Mouse (Mus musculus): ENCODE data around the gene Scrn2. TPM values are rescaled to one million over a fixed set of nuclear protein-coding genes. Genes with fewer than 3 reads are reported as not detected.

Scrn2 gene
- polyA plus RNA-seq, 1 experiment from 2014 or later: 41.6 TPM

GRCm38 (mm10) chr11:96986463-96986862 lies 43.3 kb upstream of the Scrn2 start:
- H3K4me1 ChIP-seq (replicated peaks; ENCODE audit: insufficient read depth, low read length): peaks cover 19% of the 10 kb centered on the region
- no peak for TF ChIP-seq CTCF (IDR thresholded peaks at IDR 0.05; ENCODE audit: low read depth)
- DNase-seq (ENCODE audit: low spot score) (no peak), ATAC-seq (replicated peaks; ENCODE audit: low FRiP score, low read depth) (no peak)
- H3K27ac ChIP-seq: no peak overlapping the region
- no peaks in the 10 kb centered on the region for H3K27me3 ChIP-seq (ENCODE audit: insufficient read depth, low read length)
- no peaks in the 10 kb centered on the region for H3K36me3 ChIP-seq (ENCODE audit: insufficient read depth, low read length)
- no peak overlapping the region for H3K9ac ChIP-seq (ENCODE audit: low read depth, low read length)
- no peak overlapping the region for H3K4me2 ChIP-seq (ENCODE audit: low read length)
- no peaks in the 10 kb centered on the region for H3K9me3 ChIP-seq (replicated peaks; ENCODE audit: low read length)
- 14% methylated on average over 3 of the region's 3 CpGs for WGBS
- no peak overlapping the region for H3K4me3 ChIP-seq (replicated peaks; ENCODE audit: low read depth, low read length)

DNA sequence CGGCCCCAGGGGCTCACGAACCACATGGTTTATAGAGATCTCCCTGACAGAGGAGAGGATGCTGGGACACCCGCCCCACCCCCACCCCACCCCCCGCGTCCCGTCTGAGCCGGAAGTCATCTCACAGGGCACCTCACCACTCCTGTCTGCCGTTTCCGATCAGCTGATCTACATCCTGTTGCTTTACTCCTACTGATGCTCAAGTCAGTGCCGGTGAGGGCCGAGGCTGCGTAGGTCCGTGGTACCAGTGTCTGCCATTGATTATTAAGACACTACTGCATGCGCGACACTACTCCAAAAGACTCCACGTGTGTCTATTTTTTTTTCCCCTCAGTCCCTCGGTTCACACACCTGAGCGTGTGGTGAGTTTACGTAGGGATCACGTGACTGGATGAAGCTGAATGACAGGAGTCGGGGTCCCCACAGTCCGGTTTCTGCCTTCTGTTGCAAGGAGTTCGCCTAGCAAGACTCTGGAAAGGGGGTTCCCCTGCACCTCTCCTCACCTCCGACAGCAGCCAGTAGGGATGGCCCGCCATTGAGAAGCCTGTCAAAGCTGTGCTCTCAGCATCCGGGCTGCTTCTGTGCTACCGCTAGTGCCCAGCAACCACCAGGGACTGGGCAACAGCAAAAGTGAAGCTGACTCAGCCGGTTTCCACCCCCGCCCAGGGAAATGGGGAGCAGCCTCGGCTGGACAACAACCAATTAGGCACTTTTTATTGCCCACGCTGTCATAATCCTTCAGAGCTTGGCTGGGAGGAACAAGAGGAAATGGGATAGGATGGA lies 41.7 kb upstream of the Scrn2 start:
- Histone ChIP-seq H3K4me2 (ENCODE audit: low read length) (peak overlapping the region; percentile 45), H3K4me3 (replicated peaks; ENCODE audit: low read depth, low read length) (0 out of 2 replicates have a peak overlapping the region, but pooled peaks have one; percentile 11), H3K27ac (no peak overlapping the region), H3K4me1 (replicated peaks; ENCODE audit: insufficient read depth, low read length) (peaks cover 21% of the 10 kb centered on the region), H3K9me3 (replicated peaks; ENCODE audit: low read length) (no peaks in the 10 kb centered on the region), H3K36me3 (ENCODE audit: insufficient read depth, low read length) (no peaks in the 10 kb centered on the region), H3K9ac (ENCODE audit: low read depth, low read length) (no peak overlapping the region), H3K27me3 (ENCODE audit: insufficient read depth, low read length) (no peaks in the 10 kb centered on the region)
- DNase-seq (ENCODE audit: low spot score) (peak; percentile 53), ATAC-seq (replicated peaks; ENCODE audit: low FRiP score, low read depth) (no peak; the same call in 1 of the 2 replicates)
- no peak for TF ChIP-seq CTCF (IDR thresholded peaks at IDR 0.05; ENCODE audit: low read depth)
- 6% methylated on average over 31 of the region's 31 CpGs for WGBS

DNA sequence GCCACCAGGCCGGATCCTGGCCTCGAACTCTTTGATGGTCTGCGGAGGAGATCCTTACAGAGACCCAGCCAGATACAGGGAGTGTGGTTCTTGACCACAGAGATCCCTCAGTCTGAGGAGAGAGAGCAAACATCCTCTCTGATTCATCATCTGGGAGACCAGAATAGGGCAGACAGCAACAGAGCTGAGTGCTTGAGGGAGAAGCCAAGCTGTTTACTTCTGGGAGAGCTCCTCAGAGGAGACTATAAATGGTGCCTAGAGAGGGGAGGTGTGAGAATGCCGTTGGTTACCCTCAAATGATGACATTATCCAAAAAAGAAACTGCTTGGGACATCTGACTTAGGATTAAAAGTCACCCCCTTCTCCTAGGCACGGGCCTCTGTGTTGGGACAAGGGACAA lies 38.2 kb upstream of the Scrn2 start:
- no peak overlapping the region for H3K27ac ChIP-seq
- H3K4me1 ChIP-seq (replicated peaks; ENCODE audit: insufficient read depth, low read length): peaks cover 22% of the 10 kb centered on the region
- H3K4me2 ChIP-seq (ENCODE audit: low read length): no peak overlapping the region
- TF ChIP-seq CTCF (IDR thresholded peaks at IDR 0.05; ENCODE audit: low read depth): no peak
- H3K36me3 ChIP-seq (ENCODE audit: insufficient read depth, low read length): no peaks in the 10 kb centered on the region
- ATAC-seq (replicated peaks; ENCODE audit: low FRiP score, low read depth): no peak
- no peak overlapping the region for H3K9ac ChIP-seq (ENCODE audit: low read depth, low read length)
- H3K27me3 ChIP-seq (ENCODE audit: insufficient read depth, low read length): no peaks in the 10 kb centered on the region
- H3K4me3 ChIP-seq (replicated peaks; ENCODE audit: low read depth, low read length): no peak overlapping the region
- WGBS: 80% methylated on average over 5 of the region's 5 CpGs
- H3K9me3 ChIP-seq (replicated peaks; ENCODE audit: low read length): no peaks in the 10 kb centered on the region
- DNase-seq (ENCODE audit: low spot score): no peak

DNA sequence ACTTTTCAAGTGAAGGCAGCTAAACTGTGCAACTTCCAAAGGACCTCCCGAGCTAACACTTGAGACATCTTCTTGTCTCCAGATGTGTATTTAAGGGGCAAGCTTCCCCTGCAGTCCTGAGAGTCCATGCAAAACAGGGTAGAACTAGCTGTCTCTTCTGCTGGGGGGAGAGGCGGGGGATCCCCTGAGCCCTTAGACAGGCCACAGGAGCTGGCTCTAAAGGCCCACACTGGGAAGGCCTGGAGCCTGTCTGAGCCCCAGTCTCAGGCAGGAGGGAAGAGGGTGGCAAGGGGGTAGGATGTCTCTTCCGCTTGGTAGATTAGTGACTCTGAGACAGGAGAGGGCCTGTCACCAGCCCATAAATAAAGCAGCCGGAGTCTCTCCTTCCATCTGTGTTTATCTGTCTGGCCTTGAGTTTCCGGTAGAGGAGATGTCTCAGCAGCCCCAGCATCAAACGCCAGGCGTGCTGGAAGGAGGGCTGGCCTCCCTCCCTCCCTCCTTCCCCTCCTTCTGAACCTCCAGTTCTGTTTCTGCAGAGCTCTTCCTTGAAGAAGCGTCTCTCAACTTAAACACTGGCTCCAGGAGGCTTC lies 36.9 kb upstream of the Scrn2 start:
- Histone ChIP-seq H3K4me2 (ENCODE audit: low read length) (no peak overlapping the region), H3K9ac (ENCODE audit: low read depth, low read length) (no peak overlapping the region), H3K4me3 (replicated peaks; ENCODE audit: low read depth, low read length) (no peak overlapping the region), H3K27me3 (ENCODE audit: insufficient read depth, low read length) (no peaks in the 10 kb centered on the region; the same call in 1 of the 2 replicates), H3K27ac (no peak overlapping the region; the same call in 1 of the 2 replicates), H3K4me1 (replicated peaks; ENCODE audit: insufficient read depth, low read length) (peaks cover 21% of the 10 kb centered on the region), H3K36me3 (ENCODE audit: insufficient read depth, low read length) (no peaks in the 10 kb centered on the region), H3K9me3 (replicated peaks; ENCODE audit: low read length) (no peaks in the 10 kb centered on the region)
- no peak for TF ChIP-seq CTCF (IDR thresholded peaks at IDR 0.05; ENCODE audit: low read depth)
- ATAC-seq (replicated peaks; ENCODE audit: low FRiP score, low read depth) (no peak; the same call in 1 of the 2 replicates), DNase-seq (ENCODE audit: low spot score) (peak; percentile 83)
- 24% methylated on average over 8 of the region's 8 CpGs for WGBS

DNA sequence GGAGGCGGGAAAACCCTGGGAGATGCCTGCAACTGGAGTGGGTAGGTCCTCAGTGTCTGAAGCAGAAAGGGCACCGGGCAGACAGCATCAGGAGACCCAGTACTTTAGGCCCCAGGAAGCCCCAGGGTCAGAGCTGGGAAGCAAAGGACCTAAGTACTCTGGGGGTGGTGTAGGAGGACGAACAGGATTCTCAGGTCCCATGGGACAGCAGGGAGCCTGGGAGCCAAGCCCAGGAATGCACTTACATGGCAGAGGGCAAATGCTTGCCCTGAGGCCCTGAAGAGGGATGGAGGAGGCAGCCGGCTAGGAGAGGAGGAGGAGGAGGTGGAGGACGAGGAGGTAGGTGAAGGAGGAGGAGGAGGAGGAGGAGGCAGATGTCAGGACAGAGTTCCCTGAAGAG lies 34.7 kb upstream of the Scrn2 start:
- ATAC-seq (replicated peaks; ENCODE audit: low FRiP score, low read depth) (no peak; the same call in 1 of the 2 replicates), DNase-seq (ENCODE audit: low spot score) (no peak)
- Histone ChIP-seq H3K27ac (no peak overlapping the region), H3K27me3 (ENCODE audit: insufficient read depth, low read length) (no peaks in the 10 kb centered on the region; the same call in 1 of the 2 replicates), H3K4me3 (replicated peaks; ENCODE audit: low read depth, low read length) (no peak overlapping the region), H3K4me2 (ENCODE audit: low read length) (no peak overlapping the region), H3K9me3 (replicated peaks; ENCODE audit: low read length) (no peaks in the 10 kb centered on the region), H3K36me3 (ENCODE audit: insufficient read depth, low read length) (no peaks in the 10 kb centered on the region), H3K9ac (ENCODE audit: low read depth, low read length) (no peak overlapping the region), H3K4me1 (replicated peaks; ENCODE audit: insufficient read depth, low read length) (peaks cover 17% of the 10 kb centered on the region)
- WGBS: 25% methylated on average over 5 of the region's 5 CpGs
- no peak for TF ChIP-seq CTCF (IDR thresholded peaks at IDR 0.05; ENCODE audit: low read depth)

DNA sequence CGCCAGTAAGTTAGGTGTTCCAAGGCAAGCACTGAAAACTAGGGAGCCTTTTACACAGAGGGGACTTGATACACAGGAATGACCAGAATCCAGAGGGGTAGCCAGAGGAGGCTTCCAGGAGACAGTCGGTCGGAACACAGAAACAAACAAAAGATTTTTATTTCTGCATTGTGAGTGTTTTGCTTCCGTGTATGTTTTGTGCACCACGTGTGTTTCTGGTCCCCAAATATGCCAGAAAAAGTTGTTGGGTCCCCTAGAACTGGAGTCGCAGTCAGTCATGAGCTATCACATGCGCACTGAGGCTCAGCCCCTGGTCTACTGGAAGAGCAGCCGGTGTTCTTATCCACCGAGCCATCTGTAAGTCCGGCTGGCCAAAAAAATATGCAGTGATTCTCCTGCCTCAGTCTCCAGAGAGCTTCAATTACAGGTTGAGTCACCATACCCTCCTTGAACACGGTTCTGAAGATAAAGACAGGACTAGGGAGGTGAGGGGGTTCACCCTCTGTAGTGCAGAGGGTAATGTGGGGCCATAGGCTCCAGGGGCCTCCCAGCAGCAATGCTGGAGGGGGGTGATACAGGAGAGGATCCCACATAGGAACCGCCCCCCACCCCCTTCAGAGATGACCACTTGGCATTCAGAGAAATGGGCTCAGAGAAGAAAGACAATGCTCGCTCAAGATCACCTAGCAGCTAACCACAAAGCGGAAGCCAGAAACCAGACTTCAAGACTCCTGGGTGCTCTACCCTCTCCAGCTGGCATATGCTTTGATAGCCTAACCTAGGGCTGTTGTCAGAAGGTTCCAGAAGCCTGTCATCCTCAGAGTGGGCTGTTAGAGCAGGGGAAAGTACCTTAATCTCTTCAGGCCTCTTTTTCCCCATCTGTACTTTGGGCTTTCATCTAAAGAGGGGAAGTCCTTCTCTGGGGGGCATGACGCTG lies 33.6 kb upstream of the Scrn2 start:
- H3K27me3 ChIP-seq (ENCODE audit: insufficient read depth, low read length): no peaks in the 10 kb centered on the region; the same call in 1 of the 2 replicates
- no peak overlapping the region for H3K4me2 ChIP-seq (ENCODE audit: low read length)
- no peak overlapping the region for H3K27ac ChIP-seq
- WGBS: 85% methylated on average over 15 of the region's 15 CpGs
- no peak overlapping the region for H3K4me3 ChIP-seq (replicated peaks; ENCODE audit: low read depth, low read length)
- no peak overlapping the region for H3K9ac ChIP-seq (ENCODE audit: low read depth, low read length)
- no peak for DNase-seq (ENCODE audit: low spot score)
- TF ChIP-seq CTCF (IDR thresholded peaks at IDR 0.05; ENCODE audit: low read depth): no peak
- H3K36me3 ChIP-seq (ENCODE audit: insufficient read depth, low read length): no peaks in the 10 kb centered on the region
- ATAC-seq (replicated peaks; ENCODE audit: low FRiP score, low read depth): no peak
- H3K4me1 ChIP-seq (replicated peaks; ENCODE audit: insufficient read depth, low read length): peaks cover 17% of the 10 kb centered on the region
- H3K9me3 ChIP-seq (replicated peaks; ENCODE audit: low read length): no peaks in the 10 kb centered on the region
